Mouse (Mus musculus): ENCODE data around the gene F2rl3. TPM values are rescaled to one million over a fixed set of nuclear protein-coding genes. Genes with fewer than 3 reads are reported as not detected.

The F2rl3 gene
- 0.30 and 0.46 TPM in 2 replicates for polyA plus RNA-seq (2012; rRNA removed)

GRCm38 (mm10) chr8:72761322-72762051 is at the start of gene F2rl3:
Gene F2rl3 (plus strand): TSS chr8:72761880.
- no peaks in the 10 kb centered on the region for H3K27me3 ChIP-seq (ENCODE audit: control insufficient read depth, insufficient read depth, low read length)
- H3K4me3 ChIP-seq (ENCODE audit: control insufficient read depth, low read depth, low read length): no peak within 1 kb of the TSS
- H3K36me3 ChIP-seq (ENCODE audit: control insufficient read depth, insufficient read depth, low read length): no peaks in the 10 kb centered on the region
- H3K4me1 ChIP-seq (ENCODE audit: control insufficient read depth, insufficient read depth, low read length): no peaks in the 10 kb centered on the region; the same call in 1 of the 2 replicates
- TF ChIP-seq CTCF (IDR thresholded peaks at IDR 0.05; ENCODE audit: control insufficient read depth, insufficient read depth, insufficient replicate concordance, low read depth, low read length) (no peak), POLR2A (IDR thresholded peaks at IDR 0.05; ENCODE audit: control insufficient read depth, low read depth, low read length) (no peak)
- H3K27ac ChIP-seq (ENCODE audit: control insufficient read depth, insufficient read depth, low read depth, low read length): no peak within 1 kb of the TSS

DNA sequence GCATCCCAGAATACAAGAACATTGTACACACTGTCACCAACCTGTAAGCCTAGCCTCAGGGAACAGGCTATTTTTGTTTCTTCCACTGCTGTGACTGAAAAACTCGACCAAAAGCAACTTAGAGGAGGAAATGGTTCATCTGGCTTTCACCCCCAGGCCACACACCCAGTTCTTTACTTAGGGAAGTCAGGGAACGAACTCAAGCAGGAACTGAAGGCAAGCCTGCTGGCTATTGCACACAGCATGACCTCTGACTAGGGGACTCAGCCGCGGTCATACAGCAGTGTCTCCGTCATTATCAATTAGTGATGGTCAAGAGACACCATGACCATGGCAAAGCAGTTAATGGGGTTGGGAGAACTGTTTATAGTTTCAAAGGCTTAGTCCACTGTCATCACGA is 49.1 kb upstream of the F2rl3 start:
- H3K27ac ChIP-seq (ENCODE audit: control insufficient read depth, insufficient read depth, low read depth, low read length): no peak overlapping the region
- H3K36me3 ChIP-seq (ENCODE audit: control insufficient read depth, insufficient read depth, low read length): no peaks in the 10 kb centered on the region
- TF ChIP-seq CTCF (IDR thresholded peaks at IDR 0.05; ENCODE audit: control insufficient read depth, insufficient read depth, insufficient replicate concordance, low read depth, low read length) (no peak), POLR2A (IDR thresholded peaks at IDR 0.05; ENCODE audit: control insufficient read depth, low read depth, low read length) (no peak)
- no peak overlapping the region for H3K4me3 ChIP-seq (ENCODE audit: control insufficient read depth, low read depth, low read length)
- no peaks in the 10 kb centered on the region for H3K27me3 ChIP-seq (ENCODE audit: control insufficient read depth, insufficient read depth, low read length)
- H3K4me1 ChIP-seq (ENCODE audit: control insufficient read depth, insufficient read depth, low read length): no peaks in the 10 kb centered on the region

GRCm38 (mm10) chr8:72716594-72716993 is 45.1 kb upstream of the F2rl3 start:
- H3K27me3 ChIP-seq (ENCODE audit: control insufficient read depth, insufficient read depth, low read length): no peaks in the 10 kb centered on the region
- TF ChIP-seq POLR2A (IDR thresholded peaks at IDR 0.05; ENCODE audit: control insufficient read depth, low read depth, low read length) (no peak), CTCF (IDR thresholded peaks at IDR 0.05; ENCODE audit: control insufficient read depth, insufficient read depth, insufficient replicate concordance, low read depth, low read length) (no peak)

GRCm38 (mm10) chr8:72720541-72720940 is 41.1 kb upstream of the F2rl3 start:
- peak overlapping the region; percentile 75 for H3K27ac ChIP-seq (ENCODE audit: control insufficient read depth, insufficient read depth, low read depth, low read length)
- TF ChIP-seq CTCF (IDR thresholded peaks at IDR 0.05; ENCODE audit: control insufficient read depth, insufficient read depth, insufficient replicate concordance, low read depth, low read length) (no peak), POLR2A (IDR thresholded peaks at IDR 0.05; ENCODE audit: control insufficient read depth, low read depth, low read length) (no peak)
- no peak overlapping the region for H3K4me3 ChIP-seq (ENCODE audit: control insufficient read depth, low read depth, low read length)
- H3K4me1 ChIP-seq (ENCODE audit: control insufficient read depth, insufficient read depth, low read length): peaks cover 3% of the 10 kb centered on the region
- no peaks in the 10 kb centered on the region for H3K27me3 ChIP-seq (ENCODE audit: control insufficient read depth, insufficient read depth, low read length)
- peaks cover 2% of the 10 kb centered on the region for H3K36me3 ChIP-seq (ENCODE audit: control insufficient read depth, insufficient read depth, low read length)

More at GRCm38 (mm10) chr8:72716594-72716993, 45.1 kb upstream of the F2rl3 start:
- H3K36me3 ChIP-seq (ENCODE audit: control insufficient read depth, insufficient read depth, low read length): no peaks in the 10 kb centered on the region
- H3K4me1 ChIP-seq (ENCODE audit: control insufficient read depth, insufficient read depth, low read length): no peaks in the 10 kb centered on the region
- H3K4me3 ChIP-seq (ENCODE audit: control insufficient read depth, low read depth, low read length): no peak overlapping the region
- H3K27ac ChIP-seq (ENCODE audit: control insufficient read depth, insufficient read depth, low read depth, low read length): peak overlapping the region; percentile 59

- peaks cover 3% of the 10 kb centered on the region for H3K4me1 ChIP-seq (ENCODE audit: control insufficient read depth, insufficient read depth, low read length)
- H3K27ac ChIP-seq (ENCODE audit: control insufficient read depth, insufficient read depth, low read depth, low read length): peak within 1 kb of the TSS; percentile 93
- peaks cover 7% of the 10 kb centered on the region for H3K36me3 ChIP-seq (ENCODE audit: control insufficient read depth, insufficient read depth, low read length)
- peak within 1 kb of the TSS; percentile 99 for H3K4me3 ChIP-seq (ENCODE audit: control insufficient read depth, low read depth, low read length)
- no peaks in the 10 kb centered on the region for H3K27me3 ChIP-seq (ENCODE audit: control insufficient read depth, insufficient read depth, low read length)
- TF ChIP-seq CTCF (IDR thresholded peaks at IDR 0.05; ENCODE audit: control insufficient read depth, insufficient read depth, insufficient replicate concordance, low read depth, low read length): no peak
- peak; percentile 93 for TF ChIP-seq POLR2A (IDR thresholded peaks at IDR 0.05; ENCODE audit: control insufficient read depth, low read depth, low read length)
These were observed 38.7 kb upstream of the F2rl3 start, which contains the start of gene Sin3b for GRCm38 (mm10) chr8:72722769-72723650. Gene Sin3b (plus strand): TSS chr8:72723285.

- Histone ChIP-seq H3K4me3 (ENCODE audit: control insufficient read depth, low read depth, low read length) (peak overlapping the region; percentile 99), H3K4me1 (ENCODE audit: control insufficient read depth, insufficient read depth, low read length) (peaks cover 3% of the 10 kb centered on the region), H3K27ac (ENCODE audit: control insufficient read depth, insufficient read depth, low read depth, low read length) (peak overlapping the region; percentile 93), H3K27me3 (ENCODE audit: control insufficient read depth, insufficient read depth, low read length) (no peaks in the 10 kb centered on the region), H3K36me3 (ENCODE audit: control insufficient read depth, insufficient read depth, low read length) (peaks cover 8% of the 10 kb centered on the region)
- TF ChIP-seq POLR2A (IDR thresholded peaks at IDR 0.05; ENCODE audit: control insufficient read depth, low read depth, low read length): no peak
- no peak for TF ChIP-seq CTCF (IDR thresholded peaks at IDR 0.05; ENCODE audit: control insufficient read depth, insufficient read depth, insufficient replicate concordance, low read depth, low read length)
These were observed 38.1 kb upstream of the F2rl3 start for GRCm38 (mm10) chr8:72723651-72724001.

- Histone ChIP-seq H3K4me1 (ENCODE audit: control insufficient read depth, insufficient read depth, low read length) (peaks cover 3% of the 10 kb centered on the region), H3K27me3 (ENCODE audit: control insufficient read depth, insufficient read depth, low read length) (no peaks in the 10 kb centered on the region), H3K27ac (ENCODE audit: control insufficient read depth, insufficient read depth, low read depth, low read length) (no peak overlapping the region), H3K36me3 (ENCODE audit: control insufficient read depth, insufficient read depth, low read length) (peaks cover 20% of the 10 kb centered on the region), H3K4me3 (ENCODE audit: control insufficient read depth, low read depth, low read length) (no peak overlapping the region)
- TF ChIP-seq POLR2A (IDR thresholded peaks at IDR 0.05; ENCODE audit: control insufficient read depth, low read depth, low read length) (no peak), CTCF (IDR thresholded peaks at IDR 0.05; ENCODE audit: control insufficient read depth, insufficient read depth, insufficient replicate concordance, low read depth, low read length) (no peak)
These were observed 33.0 kb upstream of the F2rl3 start for GRCm38 (mm10) chr8:72728636-72729035.

Data from testis, adult 2 months (tissue).